Mouse (Mus musculus) CH12.LX (cell line): ENCODE measurements at regions not wholly inside any gene's neighbourhood (a gene's known extent, or its start where the extent isn't known, plus 50 kb on each side); places are given as distances from the start of the nearest gene placed in this dataset.
A peak's percentile ranks its signal among the peaks of the same experiment; 100 is the strongest.

ENCODE experiments used
- DNase-seq: peaks from one replicate; pipeline ENCODE4 v3.0.0-alpha.2; 2013; ENCODE audit errors: extremely low read depth
- H3K27ac ChIP-seq: 2 replicates; pipeline ENCODE4 v1.5.1; 2012; ENCODE audit warnings: low read depth, mild to moderate bottlenecking, control low read depth, moderate library complexity; ENCODE audit not compliant: insufficient read depth
- H3K27me3 ChIP-seq: replicated peaks from 2 replicates; pipeline ENCODE3; 2012; ENCODE audit warnings: inconsistent platforms
- H3K36me3 ChIP-seq, 2 experiments: replicated peaks in 1 of 2; 2 replicates each; pipeline versions ENCODE3 to v1.6.1; 2012; ENCODE audit warnings: inconsistent platforms in 1 of 2, low read length in 1 of 2, mild to moderate bottlenecking in 1 of 2, mixed read lengths in 1 of 2, moderate library complexity in 1 of 2; ENCODE audit not compliant: control insufficient read depth in 1 of 2, insufficient read depth in 1 of 2
- H3K4me1 ChIP-seq, 2 experiments: 2 replicates each; pipeline ENCODE4 v1.6.1; 2012; ENCODE audit warnings: inconsistent platforms in 1 of 2, moderate library complexity in 1 of 2; ENCODE audit not compliant: insufficient read depth in 2 of 2, control insufficient read depth in 1 of 2
- H3K4me2 ChIP-seq: 2 replicates; pipeline ENCODE4 v1.6.1; 2012; ENCODE audit warnings: low read depth, mild to moderate bottlenecking, control low read depth; ENCODE audit not compliant: poor library complexity, insufficient read depth, severe bottlenecking
- H3K4me3 ChIP-seq, 3 experiments: fragments of 150-350 bp in 1 of 3; sonication (generic) in 1 of 3; replicated peaks in 1 of 3; 2 replicates each; pipeline versions ENCODE3 to v1.5.1; 2011 to 2012; ENCODE audit warnings: low read depth in 2 of 3, low read length in 2 of 3, mild to moderate bottlenecking in 2 of 3, moderate library complexity in 2 of 3, control low read depth in 1 of 3, improper control_type of control experiment in 1 of 3, inconsistent platforms in 1 of 3, mixed read lengths in 1 of 3; ENCODE audit not compliant: poor library complexity in 1 of 3
- H3K79me2 ChIP-seq: replicated peaks from 2 replicates; pipeline ENCODE4 v1.6.1; 2012; ENCODE audit warnings: mild to moderate bottlenecking, moderate library complexity; ENCODE audit not compliant: control insufficient read depth, poor library complexity, insufficient read depth, severe bottlenecking; ENCODE audit errors: extremely low read depth
- H3K9ac ChIP-seq: 2 replicates; pipeline ENCODE4 v1.6.1; 2012; ENCODE audit warnings: low read depth, mild to moderate bottlenecking, control low read depth, moderate library complexity; ENCODE audit not compliant: insufficient read depth
- H3K9me3 ChIP-seq: replicated peaks from 2 replicates; pipeline ENCODE3; 2012; ENCODE audit warnings: low read length, inconsistent platforms, mixed read lengths
- BHLHE40 ChIP-seq: IDR thresholded peaks from 2 replicates; pipeline ENCODE4 v1.6.1; 2011; ENCODE audit warnings: mild to moderate bottlenecking, low read depth, low read length, improper control_type of control experiment
- CTCF ChIP-seq, 2 experiments: IDR thresholded peaks in 1 of 2; conservative IDR thresholded peaks in 1 of 2; 2 replicates each; pipeline ENCODE4 v1.5.1; 2011 to 2012; ENCODE audit warnings: low read depth in 2 of 2, low read length in 2 of 2, improper control_type of control experiment in 1 of 2, inconsistent platforms in 1 of 2, mild to moderate bottlenecking in 1 of 2, moderate library complexity in 1 of 2
- E2F4 ChIP-seq: IDR thresholded peaks from 2 replicates; pipeline ENCODE4 v1.6.1; 2011; ENCODE audit warnings: low read depth, low read length, improper control_type of control experiment; ENCODE audit not compliant: insufficient replicate concordance
- ELF1 ChIP-seq: IDR thresholded peaks from 2 replicates; pipeline ENCODE4 v1.6.1; 2014; ENCODE audit warnings: low read depth, mild to moderate bottlenecking, inconsistent platforms, low read length, improper control_type of control experiment
- EP300 ChIP-seq: IDR thresholded peaks from 2 replicates; pipeline ENCODE4 v1.6.1; 2011; ENCODE audit warnings: low read length, improper control_type of control experiment
- ETS1 ChIP-seq: conservative IDR thresholded peaks from 2 replicates; pipeline ENCODE4 v1.6.1; 2012; ENCODE audit warnings: low read depth, mild to moderate bottlenecking, inconsistent platforms, low read length, improper control_type of control experiment, moderate library complexity
- GABPA ChIP-seq: IDR thresholded peaks from 2 replicates; pipeline ENCODE4 v1.6.1; 2012; ENCODE audit warnings: low read depth, low read length, improper control_type of control experiment, inconsistent platforms; ENCODE audit not compliant: insufficient replicate concordance
- HCFC1 ChIP-seq: IDR thresholded peaks from 2 replicates; pipeline ENCODE4 v1.6.1; 2012; ENCODE audit warnings: low read depth, mild to moderate bottlenecking, inconsistent platforms, low read length, improper control_type of control experiment
- IRF4 ChIP-seq: IDR thresholded peaks from 2 replicates; pipeline ENCODE4 v1.6.1; 2014; ENCODE audit warnings: low read depth, mild to moderate bottlenecking, inconsistent platforms, low read length, improper control_type of control experiment
- JUN ChIP-seq: IDR thresholded peaks from 2 replicates; pipeline ENCODE4 v1.6.1; 2011; ENCODE audit warnings: low read depth, mild to moderate bottlenecking, low read length, improper control_type of control experiment, moderate library complexity; ENCODE audit not compliant: insufficient read depth
- JUND ChIP-seq: conservative IDR thresholded peaks from 2 replicates; pipeline ENCODE4 v1.6.1; 2011; ENCODE audit warnings: low read depth, low read length, improper control_type of control experiment
- MAX ChIP-seq: IDR thresholded peaks from 2 replicates; pipeline ENCODE4 v1.6.1; 2011; ENCODE audit warnings: low read length, improper control_type of control experiment
- MEF2A ChIP-seq: IDR thresholded peaks from 2 replicates; pipeline ENCODE4 v1.6.1; 2014; ENCODE audit warnings: low read depth, mild to moderate bottlenecking, inconsistent platforms, low read length, improper control_type of control experiment, borderline replicate concordance
- MXI1 ChIP-seq: IDR thresholded peaks from 2 replicates; pipeline ENCODE4 v1.6.1; 2011; ENCODE audit warnings: mild to moderate bottlenecking, low read depth, low read length, improper control_type of control experiment
- PAX5 ChIP-seq: IDR thresholded peaks from 2 replicates; pipeline ENCODE4 v1.6.1; 2012; ENCODE audit warnings: low read length, inconsistent platforms, mixed read lengths
- POLR2AphosphoS2 ChIP-seq: IDR thresholded peaks from 2 replicates; pipeline ENCODE4 v1.6.1; 2011; ENCODE audit warnings: low read depth, low read length, improper control_type of control experiment
- SIN3A ChIP-seq: IDR thresholded peaks from 2 replicates; pipeline ENCODE4 v1.6.1; 2012; ENCODE audit warnings: low read length, improper control_type of control experiment, inconsistent platforms
- TBP ChIP-seq: conservative IDR thresholded peaks from 2 replicates; pipeline ENCODE4 v1.6.1; 2011; ENCODE audit warnings: low read depth, low read length, improper control_type of control experiment
- USF1 ChIP-seq: IDR thresholded peaks from 2 replicates; pipeline ENCODE4 v1.6.1; 2014; ENCODE audit warnings: low read depth, mild to moderate bottlenecking, inconsistent platforms, low read length, improper control_type of control experiment
- USF2 ChIP-seq: conservative IDR thresholded peaks from 2 replicates; pipeline ENCODE4 v1.6.1; 2011; ENCODE audit warnings: low read depth, low read length, improper control_type of control experiment
- ZC3H11A ChIP-seq: IDR thresholded peaks from 2 replicates; pipeline ENCODE4 v1.6.1; 2012; ENCODE audit warnings: low read depth, mild to moderate bottlenecking, inconsistent platforms, low read length, improper control_type of control experiment
- ZMIZ1 ChIP-seq: IDR thresholded peaks from 2 replicates; pipeline ENCODE4 v1.6.1; 2012; ENCODE audit warnings: low read depth, mild to moderate bottlenecking, inconsistent platforms, low read length, improper control_type of control experiment
- ZNF384 ChIP-seq: IDR thresholded peaks from 2 replicates; pipeline ENCODE4 v1.6.1; 2012; ENCODE audit warnings: low read depth, low read length, improper control_type of control experiment, inconsistent platforms
- dilution Hi-C: fragments of 300-500 bp; cut with MboI; formaldehyde crosslinking; loops from 2 replicates; pipeline ENCODE4 v1.14.3; 2020; ENCODE audit warnings: low sequenced_read_pairs; ENCODE audit not compliant: extremely low pct_unique_long_range_greater_than_20kb, extremely low pct_ligation_motif_present
- in situ Hi-C: fragments of 300-500 bp; cut with MboI; formaldehyde crosslinking; loops from 3 replicates; pipeline ENCODE4 v1.14.3; 2019; ENCODE audit warnings: low sequenced_read_pairs, low pct_ligation_motif_present, low pct_unique_long_range_greater_than_20kb, mixed read lengths

- TF ChIP-seq ZNF384, result no peak
- no peak for TF ChIP-seq JUN
- no peak for TF ChIP-seq E2F4
- TF ChIP-seq, all 38 proteins: peak for 0
- in situ Hi-C loops, result no loop called here
- peaks cover 11% of the 10 kb centered on the region for H3K9me3 ChIP-seq
- H3K4me2 ChIP-seq, result no peak overlapping the region
- H3K79me2 ChIP-seq, result no peaks in the 10 kb centered on the region
- H3K4me3 ChIP-seq, result no peak overlapping the region
- dilution Hi-C loops, result no loop called here
- DNase-seq, result no peak
- no peaks in the 10 kb centered on the region for H3K27me3 ChIP-seq
- no peak overlapping the region for H3K9ac ChIP-seq
- H3K4me1 ChIP-seq, result no peaks in the 10 kb centered on the region
- no peak overlapping the region for H3K27ac ChIP-seq
- no peaks in the 10 kb centered on the region for H3K36me3 ChIP-seq
Measured at GRCm38 (mm10) chr14:85942792-85943191, 1198.2 kb downstream of the Diaph3 start.

- in situ Hi-C loops (no loop called here), dilution Hi-C loops (no loop called here)
- H3K4me3 ChIP-seq, result no peak overlapping the region
- no peaks in the 10 kb centered on the region for H3K4me1 ChIP-seq
- H3K9me3 ChIP-seq, result peaks cover 16% of the 10 kb centered on the region
- H3K4me2 ChIP-seq, result no peak overlapping the region
- TF ChIP-seq USF1, result no peak
- TF ChIP-seq EP300, result peak; percentile 52; the same call in 1 of the 2 replicates
- peak; percentile 37; the same call in 1 of the 2 replicates for TF ChIP-seq BHLHE40
- TF ChIP-seq IRF4, result peak; percentile 69; the same call in 1 of the 2 replicates
- TF ChIP-seq POLR2AphosphoS2, result no peak
- peak; percentile 28; the same call in 1 of the 2 replicates for TF ChIP-seq ETS1
- peak; percentile 52 for TF ChIP-seq JUN
- peak; percentile 45; the same call in 1 of the 2 replicates for TF ChIP-seq JUND
- H3K27ac ChIP-seq, result no peak overlapping the region
- no peak for DNase-seq
- H3K9ac ChIP-seq, result no peak overlapping the region
- no peaks in the 10 kb centered on the region for H3K79me2 ChIP-seq
- H3K36me3 ChIP-seq, result no peaks in the 10 kb centered on the region
- no peaks in the 10 kb centered on the region for H3K27me3 ChIP-seq
Measured at GRCm38 (mm10) chr14:85940585-85940984, 1200.5 kb downstream of the Diaph3 start.

- no peak for DNase-seq
- H3K79me2 ChIP-seq, result no peaks in the 10 kb centered on the region
- H3K4me3 ChIP-seq, result no peak overlapping the region
- H3K27me3 ChIP-seq, result no peaks in the 10 kb centered on the region
- no peak overlapping the region for H3K4me2 ChIP-seq
- no peak overlapping the region for H3K9ac ChIP-seq
- no peak for TF ChIP-seq ZMIZ1
- no peak for TF ChIP-seq HCFC1
- TF ChIP-seq MXI1, result no peak
- no peak for TF ChIP-seq GABPA
- no peak for TF ChIP-seq USF2
- TF ChIP-seq TBP, result no peak
- TF ChIP-seq CTCF (conservative IDR thresholded peaks at IDR 0.05 in 1 of 2, IDR thresholded peaks at IDR 0.05 in 1 of 2; ENCODE audit: low read depth in 2 of 2, low read length in 2 of 2), result no peak
- no peak for TF ChIP-seq ZNF384
- no peak for TF ChIP-seq MAX
- TF ChIP-seq PAX5, result no peak
- TF ChIP-seq MEF2A, result no peak
- no peak for TF ChIP-seq USF1
- no peak for TF ChIP-seq SIN3A
- no peak for TF ChIP-seq ELF1
- no peak for TF ChIP-seq EP300
- TF ChIP-seq ZC3H11A, result no peak
- no peaks in the 10 kb centered on the region for H3K4me1 ChIP-seq
- dilution Hi-C loops (no loop called here), in situ Hi-C loops (no loop called here)
- no peak overlapping the region for H3K27ac ChIP-seq
- peaks cover 21% of the 10 kb centered on the region for H3K9me3 ChIP-seq
- no peaks in the 10 kb centered on the region for H3K36me3 ChIP-seq
Measured at GRCm38 (mm10) chr14:85935091-85935490, 1205.9 kb downstream of the Diaph3 start.
